Comparison of ENCODE assay signal across 24 mouse cellular contexts in the genomic region with DNA sequence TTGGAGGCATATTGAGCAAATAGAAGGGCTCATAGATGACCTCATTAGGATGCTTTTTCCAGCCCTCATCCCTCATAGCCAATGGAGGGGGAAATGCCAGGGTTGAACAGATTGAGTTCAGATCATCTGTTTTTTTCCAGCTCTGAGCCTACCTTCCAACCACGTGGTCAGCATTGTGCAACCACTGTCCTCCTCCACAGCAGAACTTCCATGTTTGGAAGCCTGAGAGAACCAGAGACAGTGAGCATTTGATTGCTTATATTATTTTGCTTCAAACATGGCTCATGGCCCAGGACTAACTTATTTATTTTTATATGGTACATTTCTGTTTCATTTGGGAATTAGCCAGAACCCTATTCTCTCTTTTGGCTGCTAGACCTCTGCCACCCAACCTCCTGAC.
DNase-seq lines count a peak whose midpoint lies in the region; ATAC-seq and TF ChIP-seq lines count a peak whose summit lies in the region.
"Had no signal": no experiment of that assay in that cellular context is flagged by ENCODE, and none has a peak within 500 bp of the region (broad histone marks: within the 10 kb centered on the region; RNA-seq: fewer than 3 reads in every experiment).

No protein-coding gene starts in this region.

- no peak for TF ChIP-seq POLR2A in cerebellum, adult 2 months (IDR thresholded peaks at IDR 0.05; ENCODE audit: borderline replicate concordance, insufficient read depth, low read length)

- H3K9ac ChIP-seq in lung, embryonic 14.5 days: no peak overlapping the region
- no peak overlapping the region for H3K9ac ChIP-seq in embryonic facial prominence, embryonic 15.5 days
- H3K9ac ChIP-seq in stomach, postnatal 0 days (ENCODE audit: low read length): no peak overlapping the region
- H3K9ac ChIP-seq: forebrain, embryonic 15.5 days; heart, embryonic 15.5 days; limb, embryonic 13.5 days; liver, embryonic 15.5 days; midbrain, embryonic 12.5 days had no signal

- ATAC-seq in lung, embryonic 14.5 days (ENCODE audit: insufficient read depth): no peak
- ATAC-seq in embryonic facial prominence, embryonic 15.5 days (ENCODE audit: insufficient number of reproducible peaks, low FRiP score, low TSS enrichment, low read depth): no peak
- no peak for ATAC-seq in stomach, postnatal 0 days (ENCODE audit: low FRiP score, low TSS enrichment)
- ATAC-seq: activated CD4-positive, CD25-positive, alpha-beta regulatory T cell, adult 4 months; CD4-positive, CD25-positive, alpha-beta regulatory T cell, adult 4 months; hindbrain, embryonic 16.5 days had no signal

- H3K27me3 ChIP-seq in cerebellum, adult 2 months (ENCODE audit: control insufficient read depth, insufficient read depth, low read length): no peaks in the 10 kb centered on the region
- H3K27me3 ChIP-seq in lung, embryonic 14.5 days (ENCODE audit: insufficient read depth, low read length): no peaks in the 10 kb centered on the region
- no peaks in the 10 kb centered on the region for H3K27me3 ChIP-seq in embryonic facial prominence, embryonic 15.5 days
- H3K27me3 ChIP-seq in stomach, postnatal 0 days (ENCODE audit: control insufficient read depth, insufficient read depth, low read length): no peaks in the 10 kb centered on the region
- H3K27me3 ChIP-seq: heart, embryonic 15.5 days; limb, embryonic 13.5 days; liver, embryonic 15.5 days had no signal

- TF ChIP-seq EP300 in stomach, postnatal 0 days (optimal IDR thresholded peaks at IDR 0.05): no peak

- peaks cover 6% of the 10 kb centered on the region; the same call in 1 of the 2 replicates for H3K4me1 ChIP-seq in cerebellum, adult 2 months (ENCODE audit: control insufficient read depth, insufficient read depth, low read length)
- peaks cover 28% of the 10 kb centered on the region for H3K4me1 ChIP-seq in lung, embryonic 14.5 days (ENCODE audit: insufficient read depth)
- H3K4me1 ChIP-seq in embryonic facial prominence, embryonic 15.5 days: peaks cover 29% of the 10 kb centered on the region
- H3K4me1 ChIP-seq in stomach, postnatal 0 days (replicated peaks; ENCODE audit: control insufficient read depth, insufficient read depth): no peaks in the 10 kb centered on the region
- H3K4me1 ChIP-seq: liver, embryonic 15.5 days had no signal

- no peak overlapping the region for H3K4me3 ChIP-seq in cerebellum, adult 2 months (replicated peaks; ENCODE audit: insufficient read depth, low read depth, low read length)
- H3K4me3 ChIP-seq in lung, embryonic 14.5 days (ENCODE audit: low read depth, low read length): no peak overlapping the region
- H3K4me3 ChIP-seq in embryonic facial prominence, embryonic 15.5 days (replicated peaks): no peak overlapping the region
- no peak overlapping the region for H3K4me3 ChIP-seq in stomach, postnatal 0 days (ENCODE audit: low read depth, low read length)
- H3K4me3 ChIP-seq: forebrain, embryonic 15.5 days; heart, embryonic 15.5 days; limb, embryonic 13.5 days; liver, embryonic 15.5 days; midbrain, embryonic 12.5 days had no signal

- peak overlapping the region; percentile 5; the same call in 1 of the 2 replicates for H3K4me2 ChIP-seq in lung, embryonic 14.5 days
- no peak overlapping the region for H3K4me2 ChIP-seq in embryonic facial prominence, embryonic 15.5 days (replicated peaks)
- no peak overlapping the region for H3K4me2 ChIP-seq in stomach, postnatal 0 days (replicated peaks; ENCODE audit: low read depth)
- H3K4me2 ChIP-seq: forebrain, embryonic 15.5 days; heart, embryonic 15.5 days; limb, embryonic 13.5 days; liver, embryonic 15.5 days; midbrain, embryonic 12.5 days had no signal

- no peak for TF ChIP-seq CTCF in cerebellum, adult 2 months (IDR thresholded peaks at IDR 0.05; ENCODE audit: borderline replicate concordance, insufficient read depth, low read depth, low read length)
- no peak for TF ChIP-seq CTCF in lung, embryonic 14.5 days (IDR thresholded peaks at IDR 0.05; ENCODE audit: low read depth)
- TF ChIP-seq CTCF in stomach, postnatal 0 days (IDR thresholded peaks at IDR 0.05; ENCODE audit: low read depth): no peak

- H3K9me3 ChIP-seq in lung, embryonic 14.5 days (ENCODE audit: low read depth, low read length): no peaks in the 10 kb centered on the region
- no peaks in the 10 kb centered on the region for H3K9me3 ChIP-seq in embryonic facial prominence, embryonic 15.5 days (replicated peaks)
- H3K9me3 ChIP-seq in stomach, postnatal 0 days (ENCODE audit: control insufficient read depth, low read length): no peaks in the 10 kb centered on the region
- H3K9me3 ChIP-seq: forebrain, embryonic 15.5 days; heart, embryonic 15.5 days; limb, embryonic 13.5 days; liver, embryonic 15.5 days; midbrain, embryonic 12.5 days had no signal

- no peak overlapping the region for H3K27ac ChIP-seq in cerebellum, adult 2 months (ENCODE audit: insufficient read depth, low read length)
- peak overlapping the region; percentile 92 for H3K27ac ChIP-seq in lung, embryonic 14.5 days (ENCODE audit: low read depth)
- peak overlapping the region; percentile 91 for H3K27ac ChIP-seq in embryonic facial prominence, embryonic 15.5 days (replicated peaks)
- H3K27ac ChIP-seq in stomach, postnatal 0 days (replicated peaks): peak overlapping the region; percentile 79
- H3K27ac ChIP-seq: forebrain, embryonic 15.5 days; heart, embryonic 15.5 days; liver, embryonic 15.5 days; midbrain, embryonic 12.5 days had no signal

- peak; percentile 20 for DNase-seq in cerebellum, adult 9-10 months
- DNase-seq in cerebellum, adult 2 months: no peak
- peak; percentile 71 for DNase-seq in lung, embryonic 14.5 days
- DNase-seq in lung, postnatal 36 days: no peak
- no peak for DNase-seq in stomach, postnatal 0 days (ENCODE audit: low spot score)
- no peak for DNase-seq in right cerebral cortex, adult 18-20 months
- no peak for DNase-seq in thymus, postnatal 0 days (ENCODE audit: low spot score)
- DNase-seq: adrenal gland, postnatal 14 days; cerebellum, adult 11 months; gastrocnemius, postnatal 14 days; heart, adult 18-20 months; kidney, adult 8-10 months; kidney, postnatal 14 days; retina, postnatal 1 day; thymus, adult 18-20 months had no signal

- 23% methylated on average over 1 of the region's 1 CpGs for WGBS in cerebellum, adult 2 months
- WGBS in lung, embryonic 14.5 days: 29% methylated on average over 1 of the region's 1 CpGs
- WGBS in embryonic facial prominence, embryonic 15.5 days: 50% methylated on average over 1 of the region's 1 CpGs
- whole genome bisulfite sequencing in stomach, postnatal 0 days: 38% methylated on average over 1 of the region's 1 CpGs

- H3K36me3 ChIP-seq in lung, embryonic 14.5 days (ENCODE audit: insufficient read depth): no peaks in the 10 kb centered on the region
- H3K36me3 ChIP-seq in embryonic facial prominence, embryonic 15.5 days: no peaks in the 10 kb centered on the region
- H3K36me3 ChIP-seq in stomach, postnatal 0 days (ENCODE audit: control insufficient read depth, insufficient read depth, low read length): no peaks in the 10 kb centered on the region
- H3K36me3 ChIP-seq: forebrain, embryonic 15.5 days; heart, embryonic 15.5 days; limb, embryonic 13.5 days; liver, embryonic 15.5 days; midbrain, embryonic 12.5 days had no signal

Comparison
In these comparisons a context has a peak if more than half of its experiments do, and no peak if none do; other contexts are left out.
1. DNase-seq: peak in cerebellum, adult 9-10 months (single experiment) and lung, embryonic 14.5 days (single experiment); none in cerebellum, adult 2 months (0 of 2), lung, postnatal 36 days (single experiment), stomach, postnatal 0 days (single experiment), right cerebral cortex, adult 18-20 months (single experiment) and thymus, postnatal 0 days (single experiment).